In genomic region chr16:62860140-62860539, GRCm38 (mm10) we compare ENCODE assay signal across 41 mouse cellular contexts. TPM values are rescaled to one million over a fixed set of nuclear protein-coding genes. Genes with fewer than 3 reads are reported as not detected.
"Had no signal": no experiment of that assay in that cellular context is flagged by ENCODE, and none has a peak within 500 bp of the region (broad histone marks: within the 10 kb centered on the region; RNA-seq: fewer than 3 reads in every experiment).

No protein-coding gene starts in this region.

- H3K4me1 ChIP-seq: limb, embryonic 12.5 days; limb, embryonic 15.5 days; midbrain, embryonic 10.5 days; midbrain, embryonic 12.5 days; midbrain, embryonic 13.5 days; midbrain, embryonic 15.5 days; neural tube, embryonic 12.5 days had no signal

- ATAC-seq: liver, embryonic 12.5 days; lung, postnatal 0 days; midbrain, embryonic 13.5 days; midbrain, embryonic 15.5 days; midbrain, embryonic 16.5 days had no signal

- H3K36me3 ChIP-seq: limb, embryonic 10.5 days; limb, embryonic 12.5 days; limb, embryonic 13.5 days; limb, embryonic 15.5 days; liver, embryonic 12.5 days; liver, embryonic 13.5 days; liver, embryonic 15.5 days; lung, embryonic 15.5 days; midbrain, embryonic 10.5 days; midbrain, embryonic 12.5 days; midbrain, embryonic 13.5 days; midbrain, embryonic 15.5 days; neural tube, embryonic 12.5 days had no signal

- H3K4me2 ChIP-seq: limb, embryonic 12.5 days; limb, embryonic 13.5 days; limb, embryonic 15.5 days; liver, embryonic 11.5 days; liver, embryonic 12.5 days; liver, embryonic 13.5 days; liver, embryonic 15.5 days; lung, embryonic 14.5 days; lung, embryonic 15.5 days; midbrain, embryonic 11.5 days; midbrain, embryonic 12.5 days; midbrain, embryonic 13.5 days; midbrain, embryonic 15.5 days; neural tube, embryonic 12.5 days had no signal

- H3K4me3 ChIP-seq: limb, embryonic 10.5 days; limb, embryonic 12.5 days; limb, embryonic 13.5 days; limb, embryonic 15.5 days; liver, embryonic 12.5 days; liver, embryonic 13.5 days; liver, embryonic 15.5 days; lung, embryonic 15.5 days; megakaryocyte, embryonic 14.5 days; midbrain, embryonic 10.5 days; midbrain, embryonic 12.5 days; midbrain, embryonic 13.5 days; midbrain, embryonic 15.5 days; myocyte; neural tube, embryonic 12.5 days had no signal

- H3K9me3 ChIP-seq: limb, embryonic 10.5 days; limb, embryonic 12.5 days; limb, embryonic 13.5 days; limb, embryonic 15.5 days; liver, embryonic 12.5 days; liver, embryonic 13.5 days; liver, embryonic 15.5 days; lung, embryonic 15.5 days; megakaryocyte, embryonic 14.5 days; midbrain, embryonic 10.5 days; midbrain, embryonic 12.5 days; midbrain, embryonic 13.5 days; midbrain, embryonic 15.5 days; neural tube, embryonic 12.5 days had no signal

- H3K9ac ChIP-seq: limb, embryonic 12.5 days; limb, embryonic 13.5 days; limb, embryonic 15.5 days; liver, embryonic 12.5 days; liver, embryonic 13.5 days; liver, embryonic 14.5 days; liver, embryonic 15.5 days; lung, embryonic 14.5 days; lung, embryonic 15.5 days; midbrain, embryonic 12.5 days; midbrain, embryonic 13.5 days; midbrain, embryonic 15.5 days; neural tube, embryonic 12.5 days had no signal

- DNase-seq: left cerebral cortex, postnatal 4 days; liver; liver, embryonic 13.5 days; lung, adult 18-20 months; lung, adult 2 months; lung, embryonic 14.5 days; lung, postnatal 10 days; lung, postnatal 14 days; lung, postnatal 36 days; lung, postnatal 4 days; midbrain, embryonic 14.5 days had no signal

- H3K27me3 ChIP-seq: limb, embryonic 12.5 days; limb, embryonic 13.5 days; limb, embryonic 15.5 days; liver, embryonic 12.5 days; liver, embryonic 13.5 days; liver, embryonic 15.5 days; lung, embryonic 15.5 days; megakaryocyte, embryonic 14.5 days; midbrain, embryonic 12.5 days; midbrain, embryonic 13.5 days; midbrain, embryonic 15.5 days; neural tube, embryonic 12.5 days had no signal

- H3K27ac ChIP-seq: limb, embryonic 10.5 days; limb, embryonic 12.5 days; limb, embryonic 13.5 days; limb, embryonic 15.5 days; liver, embryonic 12.5 days; liver, embryonic 13.5 days; liver, embryonic 14.5 days; liver, embryonic 15.5 days; lung, embryonic 15.5 days; macrophage; midbrain, embryonic 10.5 days; midbrain, embryonic 12.5 days; midbrain, embryonic 13.5 days; midbrain, embryonic 15.5 days; neural tube, embryonic 12.5 days had no signal

RNA-seq across cellular contexts. Expression of gene Stx19, which starts 45.7 kb away (rescaled TPM):
- total RNA-seq: left cerebral cortex, adult 8-10 months; left cerebral cortex, postnatal 10 days; left cerebral cortex, postnatal 25 days; left cerebral cortex, postnatal 36 days; left cerebral cortex, postnatal 4 days; liver, adult 2 months; megakaryocyte progenitor cell, adult 5-6 weeks; megakaryocyte, adult 5-6 weeks; megakaryocyte-erythroid progenitor cell, adult 5-6 weeks; midbrain, postnatal 0 days; monocyte, adult 5-6 weeks had no signal
- polyA plus RNA-seq: liver, adult 2 months; liver, embryonic 14.5 days; macrophage; myocyte had no signal
